Mouse (Mus musculus) cerebellum, postnatal 10 days (tissue): ENCODE measurements around the gene Arf6.
A peak's percentile ranks its signal among the peaks of the same experiment; 100 is the strongest.
"Not testable (repeated sequence)": the region's sequence is repeated elsewhere in the genome, so short reads cannot be mapped to it uniquely, and the experiment has no call there.

ENCODE experiments used
- DNase-seq, 2 experiments: peaks; one replicate each; pipeline ENCODE4 v3.0.0; 2021; ENCODE audit warnings: mixed read lengths in 2 of 2

Arf6 gene

GRCm38 (mm10) chr12:69373850-69374766 lies 2.2 kb downstream of the Arf6 start:
- peak in 1 of 2 experiments; percentile 28 for DNase-seq

DNA sequence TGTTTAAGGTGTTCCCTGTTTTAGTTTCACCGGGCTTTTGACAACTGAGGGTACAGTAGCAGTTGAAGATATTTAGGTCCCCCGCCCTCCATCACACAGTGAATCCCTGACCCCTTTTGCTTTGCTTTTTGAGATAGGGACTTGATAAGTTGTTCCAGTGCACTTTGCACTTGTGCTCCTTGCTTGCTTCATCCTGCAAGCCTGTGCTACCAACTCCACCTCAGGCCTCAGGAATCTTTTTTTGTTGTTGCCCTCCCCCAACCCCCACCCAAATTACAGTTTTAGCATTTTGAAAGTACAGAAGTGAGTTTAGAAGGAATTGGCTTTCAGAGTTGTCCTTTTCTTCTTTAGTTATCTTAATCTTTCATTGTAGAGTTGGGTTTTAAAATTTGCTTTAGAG lies 4.2 kb downstream of the Arf6 start:
- DNase-seq: no peak

DNA sequence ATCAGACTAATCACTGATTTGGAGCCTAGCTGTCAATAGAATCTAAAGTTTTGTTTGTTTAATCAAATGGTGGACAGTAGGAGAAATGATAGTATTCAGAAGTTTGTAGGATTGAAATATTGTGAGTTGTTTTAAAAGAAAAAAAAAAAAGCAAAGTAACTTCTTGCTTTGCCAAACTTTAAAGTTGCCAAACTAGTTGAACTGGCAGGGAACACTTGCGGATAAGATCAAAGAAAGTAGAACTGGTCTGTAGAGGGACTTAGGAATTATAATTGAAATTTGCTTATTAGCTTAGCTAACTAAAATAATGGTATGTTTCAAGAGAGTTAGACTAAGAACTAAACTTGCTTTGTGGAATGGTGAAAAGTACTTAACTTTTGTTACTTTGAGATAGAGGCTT lies 5.2 kb downstream of the Arf6 start:
- no peak for DNase-seq

DNA sequence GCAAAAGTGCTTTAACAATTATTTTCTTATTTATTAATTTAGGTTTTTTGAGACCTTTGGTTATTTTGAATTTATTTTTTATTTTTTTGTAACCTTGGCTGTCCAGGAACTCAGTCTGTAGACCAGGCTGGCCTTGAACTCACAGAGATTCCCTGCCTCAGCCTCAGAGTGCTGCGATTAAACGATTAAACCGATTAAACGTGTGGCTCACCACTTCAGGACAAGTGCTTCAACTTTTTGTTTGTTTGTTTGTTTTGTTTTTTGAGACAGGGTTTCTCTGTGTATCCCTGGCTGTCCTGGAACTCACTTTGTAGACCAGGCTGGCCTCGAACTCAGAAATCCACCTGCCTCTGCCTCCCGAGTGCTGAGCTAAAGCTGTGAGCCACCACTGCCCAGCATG lies 5.7 kb downstream of the Arf6 start:
- not testable (repeated sequence) for DNase-seq

- no peak for DNase-seq
Measured at GRCm38 (mm10) chr12:69378558-69379454, 6.9 kb downstream of the Arf6 start.

DNA sequence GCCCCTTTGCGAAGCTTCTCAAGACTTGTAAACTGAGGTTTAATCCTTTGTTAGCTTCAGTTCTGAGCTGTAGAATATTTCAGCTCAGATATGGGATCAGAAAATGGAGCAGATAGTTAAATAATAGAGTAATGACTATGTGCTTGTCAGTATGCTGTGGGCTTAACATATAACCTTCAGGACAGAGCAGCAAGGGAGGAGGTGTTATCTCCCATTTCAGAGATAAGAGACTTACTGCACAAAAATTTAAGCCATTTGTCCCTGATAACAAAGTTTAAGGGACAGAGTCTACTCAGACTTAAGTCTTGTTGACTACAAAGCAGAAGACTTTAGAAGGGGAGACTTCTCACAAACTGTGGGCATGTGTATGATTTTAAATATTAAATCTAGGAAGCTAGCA lies 10.9 kb downstream of the Arf6 start:
- DNase-seq: no peak

DNA sequence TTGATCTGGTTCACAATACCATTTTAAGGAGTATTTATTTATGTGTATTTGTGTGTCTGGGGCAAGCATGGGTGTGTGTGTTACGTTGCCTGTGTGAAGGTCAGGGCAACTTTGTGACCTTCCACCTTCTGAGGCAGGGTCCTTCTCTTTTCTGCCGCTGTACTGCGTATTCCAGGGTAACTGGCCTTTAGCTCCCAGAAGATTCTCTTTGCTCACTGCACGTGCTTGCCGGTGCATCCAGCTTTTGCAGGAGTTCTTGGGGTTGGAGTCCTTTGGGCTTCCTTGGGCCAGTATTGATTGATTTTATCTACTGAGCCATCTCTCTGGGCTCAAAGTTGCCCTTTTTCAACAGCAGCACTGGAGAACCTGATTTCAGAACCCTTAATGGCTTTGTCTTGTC lies 12.7 kb downstream of the Arf6 start:
- no peak for DNase-seq

DNA sequence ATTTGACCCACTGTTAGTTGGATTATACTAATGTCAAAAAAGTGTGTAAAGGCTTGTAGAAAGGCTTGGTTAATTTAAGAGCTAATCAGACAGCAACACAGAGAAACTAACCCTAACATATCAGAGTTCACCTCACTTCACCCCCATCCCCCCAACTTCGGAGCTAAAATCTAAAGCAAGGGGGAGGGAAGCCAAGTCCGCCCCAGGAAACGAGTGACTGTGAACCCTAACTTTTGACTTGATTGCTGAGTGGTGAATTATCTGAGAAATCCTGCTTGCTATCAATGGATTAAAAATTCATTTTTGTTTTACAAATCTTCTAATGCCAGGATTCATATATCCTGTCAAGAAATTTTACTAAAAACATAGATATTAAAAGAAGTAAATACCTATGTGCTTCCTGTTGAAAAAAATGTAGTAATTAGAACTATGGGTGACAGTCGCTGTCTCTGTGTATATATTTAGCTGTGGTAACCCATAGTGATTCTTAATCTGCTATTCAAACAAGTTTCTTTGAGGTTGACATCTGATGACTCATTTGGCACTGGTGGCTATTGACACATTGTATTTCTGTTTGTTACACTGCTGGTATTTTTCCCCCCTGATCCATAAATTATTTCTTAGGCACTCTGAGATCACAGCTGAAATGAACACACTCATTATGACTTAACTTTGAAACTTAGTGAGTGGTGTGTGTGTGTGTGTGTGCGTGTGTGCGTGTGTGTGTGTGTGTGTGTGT lies 13.8 kb downstream of the Arf6 start:
- DNase-seq: no peak

GRCm38 (mm10) chr12:69386281-69386732 lies 14.4 kb downstream of the Arf6 start:
- not testable (repeated sequence) for DNase-seq

- no peak for DNase-seq
Measured at GRCm38 (mm10) chr12:69388321-69388869, 16.4 kb downstream of the Arf6 start.

DNA sequence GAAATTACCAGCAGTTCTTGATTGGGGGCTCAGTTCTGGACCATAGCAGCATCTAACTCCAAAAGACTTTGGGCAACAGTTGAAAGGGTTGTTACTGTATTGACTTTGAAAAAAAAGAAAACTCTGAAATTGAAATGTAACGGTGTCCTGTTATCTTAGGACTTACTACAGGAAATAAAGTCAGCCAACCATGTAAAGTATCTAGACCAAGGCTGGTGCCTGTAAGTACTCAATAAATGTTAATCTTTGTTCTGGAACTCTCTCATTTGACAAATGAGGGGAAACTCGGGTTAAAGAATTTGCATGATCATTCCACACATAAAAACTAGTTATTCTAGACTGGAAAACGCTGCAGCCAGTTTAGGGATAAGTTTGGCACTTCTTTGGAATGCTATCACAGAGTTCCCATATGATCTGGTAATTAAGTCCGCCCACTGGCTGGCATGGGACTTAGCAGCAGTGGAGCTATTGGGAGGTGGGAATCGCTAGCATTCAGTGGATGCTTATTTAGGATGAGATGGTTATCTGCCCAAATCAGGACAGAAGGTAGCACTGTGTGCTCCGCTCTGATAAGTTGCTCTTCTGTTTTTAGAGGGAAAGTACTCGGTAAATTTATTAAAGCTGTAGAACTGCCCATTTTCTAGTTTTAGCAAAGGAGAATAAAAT lies 17.5 kb downstream of the Arf6 start:
- peak in 1 of 2 experiments; percentile 25 for DNase-seq

GRCm38 (mm10) chr12:69390000-69390698 lies 18.2 kb downstream of the Arf6 start:
- no peak for DNase-seq

DNA sequence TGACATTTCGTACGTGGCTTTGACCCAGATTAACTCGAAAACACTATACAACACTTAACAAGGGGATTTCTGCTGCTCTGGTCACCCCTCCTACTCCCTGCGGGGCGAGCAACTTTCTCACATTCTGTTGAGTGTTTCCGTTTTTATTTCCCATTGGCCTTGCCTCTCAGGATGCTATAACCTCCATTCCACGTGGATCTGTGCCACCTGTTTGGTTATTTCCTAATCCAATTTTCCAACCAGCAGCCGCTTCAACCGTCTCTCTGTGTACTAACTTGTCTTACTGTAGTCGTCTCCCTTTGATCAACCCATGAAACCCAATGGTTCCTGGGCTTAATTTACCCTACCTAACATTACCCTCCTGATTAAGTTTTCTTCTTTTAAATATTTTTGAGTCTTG lies 21.1 kb downstream of the Arf6 start:
- DNase-seq: peak; percentile 51 to 52

- DNase-seq: peak; percentile 97 to 98
Measured at GRCm38 (mm10) chr12:69394456-69394855, 22.5 kb downstream of the Arf6 start.

DNA sequence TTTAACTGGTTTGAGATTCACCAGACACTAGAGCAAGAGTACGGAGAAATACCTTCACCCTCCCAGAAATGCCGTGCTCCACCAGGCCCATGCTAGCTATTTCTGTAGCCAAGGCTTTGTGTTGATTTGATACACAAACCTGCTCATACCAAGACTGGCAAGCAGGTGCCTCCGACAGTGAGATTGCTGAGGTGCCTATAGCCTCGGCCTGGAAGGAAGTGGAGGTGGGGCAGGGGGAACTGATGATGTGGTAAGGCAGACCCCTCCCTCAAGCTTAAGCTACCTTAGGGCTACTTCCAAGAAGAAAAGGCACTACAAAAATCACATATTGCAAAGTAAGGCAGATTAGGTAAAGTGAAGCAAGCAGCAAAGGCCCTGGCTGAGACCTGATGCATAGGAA lies 28.4 kb downstream of the Arf6 start:
- DNase-seq: no peak

DNA sequence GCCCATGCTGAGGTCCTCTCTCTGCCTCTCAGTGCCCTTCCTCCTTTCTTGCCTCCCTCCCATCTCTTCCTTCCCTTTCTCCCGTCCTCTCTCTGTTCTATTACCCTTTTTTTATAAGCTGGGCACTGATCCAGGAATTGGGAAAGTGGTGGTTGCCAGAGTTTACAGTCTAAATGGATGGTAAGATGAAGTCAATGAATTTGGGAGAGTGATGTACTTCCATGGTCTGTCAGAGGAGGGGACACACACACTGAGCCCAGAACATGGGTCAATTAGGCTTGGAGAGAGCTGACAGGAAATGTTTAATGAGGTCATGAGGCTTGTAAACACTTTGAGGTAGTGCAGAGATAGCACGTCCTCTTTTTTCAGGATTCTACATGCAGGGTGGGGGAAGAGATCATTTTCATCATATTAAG lies 28.9 kb downstream of the Arf6 start:
- no peak for DNase-seq

DNA sequence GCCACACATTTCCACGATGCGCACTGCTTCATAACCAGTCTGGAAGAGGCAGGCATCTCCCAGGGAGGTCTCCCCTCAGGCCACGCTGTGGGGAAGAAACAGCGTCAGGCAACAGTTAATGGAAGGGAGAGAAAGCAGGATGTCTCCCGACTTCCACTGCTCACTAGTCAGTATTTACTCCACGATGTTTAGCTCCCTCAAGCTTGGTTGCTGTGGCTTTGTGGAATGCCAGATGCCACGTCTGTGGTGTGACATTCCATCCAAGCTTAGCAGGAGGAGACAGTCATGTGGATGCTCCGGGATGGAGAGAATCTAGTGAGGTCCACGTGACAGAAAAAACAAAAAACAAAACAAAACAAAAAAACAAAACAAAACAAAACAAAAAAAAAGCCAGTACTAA lies 30.1 kb downstream of the Arf6 start:
- no peak for DNase-seq

DNA sequence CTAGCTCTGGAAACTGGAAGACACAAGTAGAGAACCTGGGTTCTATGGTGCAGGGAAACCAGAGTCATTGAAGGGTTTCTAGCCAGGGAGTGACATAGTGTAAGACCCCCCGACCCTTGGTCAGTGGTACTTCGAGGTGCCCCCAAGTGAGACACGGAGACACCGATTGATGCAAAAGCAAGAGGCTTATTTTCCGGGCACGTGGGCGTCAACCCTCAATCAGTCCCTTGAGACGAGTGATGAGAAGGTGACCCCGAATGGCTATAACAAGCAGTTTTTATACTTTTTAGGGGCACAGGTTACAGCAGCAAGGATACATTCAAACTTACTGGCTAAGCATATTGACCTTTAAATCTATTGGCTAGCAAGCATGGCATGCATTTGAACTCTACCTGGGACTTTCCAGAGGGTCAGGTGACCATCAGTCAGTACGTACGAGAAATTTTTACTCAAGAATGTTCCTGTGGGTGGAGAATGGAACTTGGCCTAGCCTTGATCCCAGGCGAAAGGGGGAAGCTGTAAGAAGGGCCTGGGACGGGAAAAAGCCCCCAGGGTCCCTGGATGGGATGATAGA lies 30.7 kb downstream of the Arf6 start:
- no peak for DNase-seq

DNA sequence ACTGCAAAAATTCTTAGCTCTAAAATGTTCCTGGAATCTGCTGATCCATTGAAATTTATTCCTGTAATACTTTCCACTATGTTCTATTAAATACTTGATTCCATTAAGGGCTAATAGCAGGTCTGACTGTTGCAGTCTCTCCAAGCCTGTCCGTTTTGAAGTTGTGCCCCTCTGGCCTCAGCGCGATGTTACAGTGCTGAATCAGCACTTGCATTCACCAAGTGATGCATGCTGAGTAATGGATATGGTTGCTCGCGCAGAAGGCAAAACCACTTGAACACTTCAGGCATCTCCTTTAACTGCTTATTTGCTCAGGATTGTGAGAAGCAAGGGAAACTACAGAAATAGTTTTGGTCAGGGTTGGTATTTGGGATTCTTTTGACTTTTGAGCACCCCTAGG lies 38.8 kb downstream of the Arf6 start:
- DNase-seq: no peak

DNA sequence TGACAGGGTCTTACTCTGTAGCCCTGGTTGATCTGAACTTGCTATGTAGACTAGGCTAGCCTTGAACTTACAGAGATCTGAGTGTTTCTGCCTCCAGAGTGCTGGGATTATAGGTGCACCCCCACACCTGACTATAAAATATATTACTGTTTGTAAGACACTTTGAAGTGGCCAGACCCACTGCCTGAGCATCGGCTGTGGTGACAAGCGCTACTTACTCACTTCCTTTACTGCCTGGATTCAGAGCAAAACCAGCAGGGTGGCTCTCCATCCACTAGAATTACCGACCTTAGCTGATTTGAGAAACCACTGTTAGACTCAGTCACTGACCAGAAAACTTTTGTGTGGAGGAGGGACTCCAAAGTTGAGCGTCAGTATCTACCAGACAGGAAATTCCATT lies 40.0 kb downstream of the Arf6 start:
- DNase-seq: no peak

- no peak for DNase-seq
Measured at GRCm38 (mm10) chr12:69413303-69413702, 41.4 kb downstream of the Arf6 start.
